Mouse (Mus musculus) olfactory bulb, adult 2 months (tissue): ENCODE data around the gene Mypn. TPM values are rescaled to one million over a fixed set of nuclear protein-coding genes. Genes with fewer than 3 reads are reported as not detected.

ENCODE experiments used
- H3K27ac ChIP-seq: fragments of 200-500 bp; 2 replicates; pipeline ENCODE4 v1.5.1; 2012; ENCODE audit warnings: low read depth, low read length; ENCODE audit not compliant: insufficient read depth
- H3K4me1 ChIP-seq: fragments of 200-500 bp; 2 replicates; pipeline ENCODE4 v1.6.1; 2012; ENCODE audit warnings: low read length; ENCODE audit not compliant: control insufficient read depth, insufficient read depth
- H3K4me3 ChIP-seq: fragments of 200-500 bp; 2 replicates; pipeline ENCODE4 v1.5.1; 2012; ENCODE audit warnings: mild to moderate bottlenecking, low read depth, low read length, moderate library complexity; ENCODE audit not compliant: insufficient read depth
- CTCF ChIP-seq: fragments of 200-500 bp; IDR thresholded peaks from 2 replicates; pipeline ENCODE4 v1.5.1; 2012; ENCODE audit warnings: low read depth, mild to moderate bottlenecking, low read length, moderate library complexity; ENCODE audit not compliant: insufficient read depth
- POLR2A ChIP-seq: fragments of 200-500 bp; IDR thresholded peaks from 2 replicates; pipeline ENCODE4 v1.6.1; 2012; ENCODE audit warnings: mild to moderate bottlenecking, low read depth, low read length, moderate library complexity; ENCODE audit not compliant: insufficient read depth
- WGBS: fragments of 180-500 bp; shearing (Covaris S2); methylation state at CpG from one replicate; pipeline ENCODE4 v1.1.7; 2018; 5-methylcytosine and 5-hydroxymethylcytosine counted together
- polyA plus RNA-seq: library from polyadenylated mRNA; stranded (reverse); fragments of >200 nt; gene quantifications from 2 replicates; pipeline ENCODE4 v1.2.4, GENCODE M21; 2012; ENCODE audit warnings: low replicate concordance; ENCODE audit not compliant: missing spikeins, insufficient read depth, insufficient read length

Mypn gene
- polyA plus RNA-seq, 1 experiment: not detected

- H3K4me3 ChIP-seq: no peak overlapping the region
- H3K27ac ChIP-seq: no peak overlapping the region
- no peaks in the 10 kb centered on the region for H3K4me1 ChIP-seq
- WGBS: 90% methylated on average over 2 of the region's 2 CpGs
- TF ChIP-seq POLR2A: no peak
- no peak for TF ChIP-seq CTCF
Measured at GRCm38 (mm10) chr10:63239848-63240247, 36.1 kb upstream of the Mypn start.

GRCm38 (mm10) chr10:63238090-63238489 lies 34.3 kb upstream of the Mypn start:
- 76% methylated on average over 4 of the region's 4 CpGs for WGBS
- no peak overlapping the region for H3K27ac ChIP-seq
- H3K4me1 ChIP-seq: no peaks in the 10 kb centered on the region
- H3K4me3 ChIP-seq: no peak overlapping the region
- no peak for TF ChIP-seq POLR2A
- no peak for TF ChIP-seq CTCF

GRCm38 (mm10) chr10:63237206-63237605 lies 33.5 kb upstream of the Mypn start:
- 71% methylated on average over 2 of the region's 2 CpGs for WGBS
- Histone ChIP-seq H3K4me1 (no peaks in the 10 kb centered on the region), H3K4me3 (no peak overlapping the region), H3K27ac (no peak overlapping the region)
- TF ChIP-seq CTCF (no peak), POLR2A (no peak)

- Histone ChIP-seq H3K4me1 (no peaks in the 10 kb centered on the region), H3K4me3 (no peak overlapping the region), H3K27ac (no peak overlapping the region)
- 95% methylated on average over 6 of the region's 6 CpGs for WGBS
- TF ChIP-seq CTCF (no peak), POLR2A (no peak)
Measured at GRCm38 (mm10) chr10:63236663-63237062, 32.9 kb upstream of the Mypn start.

GRCm38 (mm10) chr10:63235889-63236288 lies 32.1 kb upstream of the Mypn start:
- H3K4me1 ChIP-seq: peaks cover 1% of the 10 kb centered on the region; the same call in 1 of the 2 replicates
- WGBS: 81% methylated on average over 8 of the region's 8 CpGs
- TF ChIP-seq POLR2A (no peak), CTCF (no peak)
- no peak overlapping the region for H3K4me3 ChIP-seq
- H3K27ac ChIP-seq: no peak overlapping the region

- Histone ChIP-seq H3K4me1 (peaks cover 3% of the 10 kb centered on the region; the same call in 1 of the 2 replicates), H3K27ac (no peak overlapping the region), H3K4me3 (no peak overlapping the region)
- WGBS: 46% methylated on average over 5 of the region's 5 CpGs
- TF ChIP-seq POLR2A: no peak
- no peak for TF ChIP-seq CTCF
Measured at GRCm38 (mm10) chr10:63234133-63234532, 30.4 kb upstream of the Mypn start.

GRCm38 (mm10) chr10:63231630-63232029 lies 27.9 kb upstream of the Mypn start:
- H3K4me1 ChIP-seq: peaks cover 3% of the 10 kb centered on the region; the same call in 1 of the 2 replicates
- 84% methylated on average over 5 of the region's 5 CpGs for WGBS
- no peak for TF ChIP-seq CTCF
- no peak for TF ChIP-seq POLR2A
- H3K4me3 ChIP-seq: no peak overlapping the region
- no peak overlapping the region for H3K27ac ChIP-seq

GRCm38 (mm10) chr10:63230854-63231253 lies 27.1 kb upstream of the Mypn start:
- Histone ChIP-seq H3K4me3 (no peak overlapping the region), H3K4me1 (peaks cover 3% of the 10 kb centered on the region; the same call in 1 of the 2 replicates), H3K27ac (no peak overlapping the region)
- no peak for TF ChIP-seq POLR2A
- TF ChIP-seq CTCF: no peak
- WGBS: 3% methylated on average over 3 of the region's 5 CpGs

- H3K4me3 ChIP-seq: no peak overlapping the region
- 80% methylated on average over 7 of the region's 7 CpGs for WGBS
- peaks cover 3% of the 10 kb centered on the region; the same call in 1 of the 2 replicates for H3K4me1 ChIP-seq
- TF ChIP-seq CTCF (no peak), POLR2A (no peak)
- no peak overlapping the region for H3K27ac ChIP-seq
Measured at GRCm38 (mm10) chr10:63230266-63230665, 26.5 kb upstream of the Mypn start.

- WGBS: 65% methylated on average over 12 of the region's 12 CpGs
- no peaks in the 10 kb centered on the region for H3K4me1 ChIP-seq
- no peak overlapping the region for H3K27ac ChIP-seq
- TF ChIP-seq POLR2A: no peak
- no peak for TF ChIP-seq CTCF
- H3K4me3 ChIP-seq: no peak overlapping the region
Measured at GRCm38 (mm10) chr10:63224341-63224740, 20.6 kb upstream of the Mypn start.
